Mouse (Mus musculus) cerebellum, adult 11 months (tissue): ENCODE data around the gene Gm28360.
"Not testable (repeated sequence)": the region's sequence is repeated elsewhere in the genome, so short reads cannot be mapped to it uniquely, and the experiment has no call there.

Experiments
- DNase-seq: peaks from one replicate; pipeline ENCODE4 v3.0.0; 2022

The Gm28360 gene

GRCm38 (mm10) chr1:117829781-117830180 is at the start of gene Gm28360:
Gm28360 (plus strand) TSS chr1:117830081.
- DNase-seq: not testable (repeated sequence)

DNA sequence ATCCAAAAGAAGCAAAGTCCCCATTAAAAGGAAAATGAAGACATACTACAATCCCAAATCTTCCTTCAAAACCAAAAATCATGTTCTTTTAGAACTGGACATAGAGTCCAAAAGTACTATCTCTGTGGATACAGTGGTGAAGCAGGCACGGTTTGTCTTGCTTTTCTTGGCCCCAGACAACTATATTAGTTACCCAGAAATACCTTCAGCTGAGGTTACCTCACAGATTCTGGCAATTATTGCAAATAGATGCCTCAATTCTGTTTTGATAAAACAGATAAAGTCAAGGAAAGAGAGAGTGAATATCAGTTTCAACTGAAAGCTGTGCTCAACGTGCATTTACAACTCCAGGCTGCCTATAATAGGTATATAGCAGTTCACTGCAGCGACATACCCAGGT is 49.0 kb upstream of the Gm28360 start, which contains the start of gene B020011L13Rik:
B020011L13Rik (plus strand) TSS at position 301 of the 400 bp plus-strand sequence.
- DNase-seq: not testable (repeated sequence)

GRCm38 (mm10) chr1:117816271-117816670 is 13.6 kb upstream of the Gm28360 start:
- DNase-seq: not testable (repeated sequence)

GRCm38 (mm10) chr1:117851718-117852117 is 21.8 kb downstream of the Gm28360 start:
- DNase-seq: not testable (repeated sequence)
